Mouse (Mus musculus): ENCODE data around the gene Gm38655. TPM values are rescaled to one million over a fixed set of nuclear protein-coding genes. Genes with fewer than 3 reads are reported as not detected.
A peak's percentile ranks its signal among the peaks of the same experiment; 100 is the strongest.
"Not testable (repeated sequence)": the region's sequence is repeated elsewhere in the genome, so short reads cannot be mapped to it uniquely, and the experiment has no call there.

Gene Gm38655
- polyA plus RNA-seq, 1 experiment from 2014 or later, result not detected

GRCm38 (mm10) chr17:25172558-25172957 lies 2.7 kb downstream of the Gm38655 start:
- DNase-seq (ENCODE audit: low spot score), result no peak

GRCm38 (mm10) chr17:25169706-25170105 lies 5.6 kb downstream of the Gm38655 start:
- DNase-seq (ENCODE audit: low spot score), result no peak

GRCm38 (mm10) chr17:25165970-25166671 lies 9.2 kb downstream of the Gm38655 start:
- DNase-seq (ENCODE audit: low spot score), result no peak

- DNase-seq (ENCODE audit: low spot score), result no peak
Observed at GRCm38 (mm10) chr17:25164770-25165169, 10.5 kb downstream of the Gm38655 start.

GRCm38 (mm10) chr17:25163387-25163786 lies 11.9 kb downstream of the Gm38655 start:
- DNase-seq (ENCODE audit: low spot score), result no peak

GRCm38 (mm10) chr17:25162161-25162560 lies 13.1 kb downstream of the Gm38655 start, which contains the start of gene Ccdc154:
Ccdc154 (plus strand) TSS chr17:25162461.
- DNase-seq (ENCODE audit: low spot score), result no peak

- no peak for DNase-seq (ENCODE audit: low spot score)
Observed at GRCm38 (mm10) chr17:25139960-25140359, 35.3 kb downstream of the Gm38655 start.

GRCm38 (mm10) chr17:25138803-25139202 lies 36.5 kb downstream of the Gm38655 start:
- DNase-seq (ENCODE audit: low spot score), result no peak

GRCm38 (mm10) chr17:25135622-25136021 lies 39.6 kb downstream of the Gm38655 start:
- DNase-seq (ENCODE audit: low spot score), result no peak

GRCm38 (mm10) chr17:25133275-25133698 lies 42.0 kb downstream of the Gm38655 start, which contains the start of gene Clcn7:
Clcn7 (plus strand) TSS chr17:25133391.
- peak; percentile 81 for DNase-seq (ENCODE audit: low spot score)

GRCm38 (mm10) chr17:25130060-25130459 lies 45.2 kb downstream of the Gm38655 start:
- DNase-seq (ENCODE audit: low spot score), result peak; percentile 38

GRCm38 (mm10) chr17:25127681-25128080 lies 47.6 kb downstream of the Gm38655 start:
- DNase-seq (ENCODE audit: low spot score), result no peak

- no peak for DNase-seq (ENCODE audit: low spot score)
Observed at GRCm38 (mm10) chr17:25127079-25127478, 48.2 kb downstream of the Gm38655 start.

GRCm38 (mm10) chr17:25125442-25126060 lies 49.7 kb downstream of the Gm38655 start:
- DNase-seq (ENCODE audit: low spot score), result not testable (repeated sequence)

- DNase-seq (ENCODE audit: low spot score), result peak; percentile 55
Observed at GRCm38 (mm10) chr17:25123979-25124378, 51.3 kb downstream of the Gm38655 start.

Other genes starting within 250 kb of the Gm38655 start
- 15.3 and 18.3 TPM in 2 replicates for gene Mapk8ip3, start 238.5 kb downstream of the Gm38655 start, polyA plus RNA-seq (2015; fragmentation: Nextera tagmentation; extraction: Ambion mirVana)
- 54.0 and 55.2 TPM in 2 replicates for gene Jpt2, start 214.8 kb downstream of the Gm38655 start, polyA plus RNA-seq (2015; fragmentation: Nextera tagmentation; extraction: Ambion mirVana)
- 4.7 and 5.4 TPM in 2 replicates for gene Cramp1l, start 159.7 kb downstream of the Gm38655 start, polyA plus RNA-seq (2015; fragmentation: Nextera tagmentation; extraction: Ambion mirVana)
- 10.6 and 11.7 TPM in 2 replicates for gene Ift140, start 159.4 kb downstream of the Gm38655 start, polyA plus RNA-seq (2015; fragmentation: Nextera tagmentation; extraction: Ambion mirVana)
- gene Tmem204, start 91.9 kb downstream of the Gm38655 start, polyA plus RNA-seq (2015; fragmentation: Nextera tagmentation; extraction: Ambion mirVana), result 5.5 and 6.0 TPM in 2 replicates
- 19.2 and 19.8 TPM in 2 replicates for gene Telo2, start 59.5 kb downstream of the Gm38655 start, polyA plus RNA-seq (2015; fragmentation: Nextera tagmentation; extraction: Ambion mirVana)
- 0.12 TPM in 1 of 2 replicates, not detected in the other for gene Ptx4, start 54.7 kb downstream of the Gm38655 start, polyA plus RNA-seq (2015; fragmentation: Nextera tagmentation; extraction: Ambion mirVana)
- gene Clcn7, start 42.1 kb downstream of the Gm38655 start, polyA plus RNA-seq (2015; fragmentation: Nextera tagmentation; extraction: Ambion mirVana), result 12.7 and 15.0 TPM in 2 replicates
- gene Ccdc154, start 13.0 kb downstream of the Gm38655 start, polyA plus RNA-seq (2015; fragmentation: Nextera tagmentation; extraction: Ambion mirVana), result 0.07 and 0.10 TPM in 2 replicates
- gene BC003965, start 9.1 kb upstream of the Gm38655 start, polyA plus RNA-seq (2015; fragmentation: Nextera tagmentation; extraction: Ambion mirVana), result 34.4 and 34.5 TPM in 2 replicates
- gene Unkl, start 12.9 kb upstream of the Gm38655 start, polyA plus RNA-seq (2015; fragmentation: Nextera tagmentation; extraction: Ambion mirVana), result 12.4 and 13.9 TPM in 2 replicates
- 60.4 and 61.6 TPM in 2 replicates for gene Gnptg, start 64.7 kb upstream of the Gm38655 start, polyA plus RNA-seq (2015; fragmentation: Nextera tagmentation; extraction: Ambion mirVana)
- gene Tsr3, start 64.7 kb upstream of the Gm38655 start, polyA plus RNA-seq (2015; fragmentation: Nextera tagmentation; extraction: Ambion mirVana), result 73.5 and 74.0 TPM in 2 replicates
- 28.9 and 32.5 TPM in 2 replicates for gene Baiap3, start 80.9 kb upstream of the Gm38655 start, polyA plus RNA-seq (2015; fragmentation: Nextera tagmentation; extraction: Ambion mirVana)
- gene Ube2i, start 99.2 kb upstream of the Gm38655 start, polyA plus RNA-seq (2015; fragmentation: Nextera tagmentation; extraction: Ambion mirVana), result 772 and 787 TPM in 2 replicates
- 1.2 and 2.1 TPM in 2 replicates for gene Prss34, start 122.9 kb upstream of the Gm38655 start, polyA plus RNA-seq (2015; fragmentation: Nextera tagmentation; extraction: Ambion mirVana)
- gene Prss28, start 133.2 kb upstream of the Gm38655 start, polyA plus RNA-seq (2015; fragmentation: Nextera tagmentation; extraction: Ambion mirVana), result 0.30 TPM in 1 of 2 replicates, not detected in the other
- 1.6 and 1.9 TPM in 2 replicates for gene Prss29, start 143.2 kb upstream of the Gm38655 start, polyA plus RNA-seq (2015; fragmentation: Nextera tagmentation; extraction: Ambion mirVana)
- gene Tpsab1, start 170.1 kb upstream of the Gm38655 start, polyA plus RNA-seq (2015; fragmentation: Nextera tagmentation; extraction: Ambion mirVana), result 0.30 and 0.40 TPM in 2 replicates
- 8.0 and 9.1 TPM in 2 replicates for gene Tpsb2, start 190.8 kb upstream of the Gm38655 start, polyA plus RNA-seq (2015; fragmentation: Nextera tagmentation; extraction: Ambion mirVana)
- 0.36 and 0.52 TPM in 2 replicates for gene Tpsg1, start 193.8 kb upstream of the Gm38655 start, polyA plus RNA-seq (2015; fragmentation: Nextera tagmentation; extraction: Ambion mirVana)